ENCODE assay signal across 9 mouse cellular contexts in genomic region chr16:23240049-23240949, GRCm38 (mm10). TPM values are rescaled to one million over a fixed set of nuclear protein-coding genes. Genes with fewer than 3 reads are reported as not detected.
DNase-seq lines count a peak whose midpoint lies in the region; ATAC-seq and TF ChIP-seq lines count a peak whose summit lies in the region.
"Had no signal": no experiment of that assay in that cellular context is flagged by ENCODE, and none has a peak within 500 bp of the region (broad histone marks: within the 10 kb centered on the region; RNA-seq: fewer than 3 reads in every experiment).

No protein-coding gene starts in this region.

- H3K9ac ChIP-seq in forebrain, postnatal 0 days = no peak overlapping the region
- no peak overlapping the region for H3K9ac ChIP-seq in neural tube, embryonic 14.5 days (replicated peaks; ENCODE audit: low read depth, low read length)
- H3K9ac ChIP-seq: liver, embryonic 14.5 days had no signal

- H3K36me3 ChIP-seq in forebrain, postnatal 0 days (ENCODE audit: insufficient read depth) = peaks cover 4% of the 10 kb centered on the region; the same call in 1 of the 2 replicates
- H3K36me3 ChIP-seq in neural tube, embryonic 14.5 days (ENCODE audit: control insufficient read depth, insufficient read depth, low read length) = no peaks in the 10 kb centered on the region

- DNase-seq in thymus, postnatal 14 days = peak; percentile 47
- DNase-seq in thymus, postnatal 4 days = no peak
- DNase-seq in forebrain, postnatal 0 days = peak; percentile 86
- DNase-seq in heart, postnatal 10 days = peak; percentile 94 to 95
- DNase-seq in kidney, postnatal 25 days = peak; percentile 85 to 89
- peak; percentile 57 for DNase-seq in liver
- no peak for DNase-seq in natural killer cell, adult 2 months (ENCODE audit: low spot score in 2 of 2)

- H3K9me3 ChIP-seq in forebrain, postnatal 0 days (ENCODE audit: low read length) = no peaks in the 10 kb centered on the region
- no peaks in the 10 kb centered on the region for H3K9me3 ChIP-seq in neural tube, embryonic 14.5 days (ENCODE audit: control insufficient read depth, low read length)

- peak; percentile 92 for ATAC-seq in forebrain, postnatal 0 days
- peak; percentile 89 for ATAC-seq in neural tube, embryonic 14.5 days (ENCODE audit: low read depth)

- no peaks in the 10 kb centered on the region for H3K27me3 ChIP-seq in forebrain, postnatal 0 days (ENCODE audit: insufficient read depth, low read length)
- H3K27me3 ChIP-seq in neural tube, embryonic 14.5 days (ENCODE audit: control insufficient read depth, insufficient read depth, low read length) = no peaks in the 10 kb centered on the region

- TF ChIP-seq CTCF in forebrain, postnatal 0 days (IDR thresholded peaks at IDR 0.05; ENCODE audit: low read depth) = no peak

- intact Hi-C loops in heart, postnatal 10 days (cut with DNase I) = no loop called here

- no peak overlapping the region for H3K4me2 ChIP-seq in forebrain, postnatal 0 days (ENCODE audit: low read depth)
- no peak overlapping the region for H3K4me2 ChIP-seq in neural tube, embryonic 14.5 days (ENCODE audit: low read depth, low read length)

- no peak overlapping the region for H3K4me3 ChIP-seq in forebrain, postnatal 0 days (ENCODE audit: low read depth, low read length)
- no peak overlapping the region for H3K4me3 ChIP-seq in neural tube, embryonic 14.5 days (ENCODE audit: low read depth, low read length)

- peak overlapping the region; percentile 66 for H3K27ac ChIP-seq in forebrain, postnatal 0 days (ENCODE audit: low read depth, low read length)
- peak overlapping the region; percentile 62 for H3K27ac ChIP-seq in neural tube, embryonic 14.5 days (ENCODE audit: low read depth, low read length)
- H3K27ac ChIP-seq: liver, embryonic 14.5 days had no signal

- 43% methylated on average over 13 of the region's 13 CpGs for WGBS in forebrain, postnatal 0 days
- 53% methylated on average over 13 of the region's 13 CpGs for WGBS in neural tube, embryonic 14.5 days

- peaks cover 13% of the 10 kb centered on the region for H3K4me1 ChIP-seq in forebrain, postnatal 0 days (ENCODE audit: insufficient read depth)
- H3K4me1 ChIP-seq in neural tube, embryonic 14.5 days (ENCODE audit: control insufficient read depth, insufficient read depth, low read length) = peaks cover 15% of the 10 kb centered on the region; the same call in 1 of the 2 replicates

RNA-seq across cellular contexts. Expression of gene St6gal1, which starts 15.8 kb away (rescaled TPM):
- total RNA-seq in forebrain, postnatal 0 days (2014; rRNA removed) = 21.8 and 27.3 TPM in 2 replicates
- 16.4 and 18.6 TPM in 2 replicates for polyA plus RNA-seq in forebrain, postnatal 0 days (2015; fragmentation: Nextera tagmentation; extraction: Ambion mirVana)
- 10 to 100 TPM; 14.4 to 17.9 TPM for total RNA-seq in heart, postnatal 10 days (2021)
- 23.0 and 30.7 TPM in 2 replicates for polyA plus RNA-seq in neural tube, embryonic 14.5 days (2014; fragmentation: Nextera tagmentation; extraction: Ambion mirVana)

Comparison
In these comparisons a context has a peak if more than half of its experiments do, and no peak if none do; other contexts are left out.
1. DNase-seq: peak in thymus, postnatal 14 days (single experiment), forebrain, postnatal 0 days (single experiment), heart, postnatal 10 days (2 of 2), kidney, postnatal 25 days (2 of 2) and liver (single experiment); none in thymus, postnatal 4 days (single experiment) and natural killer cell, adult 2 months (0 of 2).